In genomic region chr4:141222752-141223151, GRCm38 (mm10) we compare ENCODE assay signal across 20 mouse cellular contexts. TPM values are rescaled to one million over a fixed set of nuclear protein-coding genes. Genes with fewer than 3 reads are reported as not detected.
"Had no signal": no experiment of that assay in that cellular context is flagged by ENCODE, and none has a peak within 500 bp of the region (broad histone marks: within the 10 kb centered on the region; RNA-seq: fewer than 3 reads in every experiment).

No protein-coding gene starts in this region.

- H3K4me2 ChIP-seq: lung, embryonic 14.5 days; midbrain, embryonic 12.5 days; neural tube, embryonic 13.5 days; neural tube, embryonic 15.5 days had no signal

- H3K4me1 ChIP-seq: midbrain, embryonic 10.5 days; midbrain, embryonic 12.5 days; neural tube, embryonic 15.5 days had no signal

- DNase-seq: lung, adult 18-20 months; lung, embryonic 14.5 days; lung, postnatal 10 days; lung, postnatal 4 days; midbrain, embryonic 14.5 days; retina, postnatal 1 day; right cerebral cortex, adult 18-20 months; right cerebral cortex, postnatal 25 days; right cerebral cortex, postnatal 4 days; spleen, adult 18-20 months; thymus, adult 18-20 months; thymus, postnatal 14 days; thymus, postnatal 36 days had no signal

- H3K27ac ChIP-seq: midbrain, embryonic 10.5 days; midbrain, embryonic 12.5 days; neural tube, embryonic 13.5 days; neural tube, embryonic 15.5 days had no signal

- ATAC-seq: midbrain, embryonic 16.5 days had no signal

- H3K9ac ChIP-seq: lung, embryonic 14.5 days; midbrain, embryonic 12.5 days; neural tube, embryonic 13.5 days; neural tube, embryonic 15.5 days had no signal

- H3K9me3 ChIP-seq: midbrain, embryonic 10.5 days; midbrain, embryonic 12.5 days; neural tube, embryonic 13.5 days; neural tube, embryonic 15.5 days had no signal

- H3K4me3 ChIP-seq: midbrain, embryonic 10.5 days; midbrain, embryonic 12.5 days; myocyte; neural tube, embryonic 13.5 days; neural tube, embryonic 15.5 days had no signal

- H3K27me3 ChIP-seq: midbrain, embryonic 12.5 days; neural tube, embryonic 13.5 days; neural tube, embryonic 15.5 days had no signal

RNA-seq across cellular contexts. Expression of gene Arhgef19, which starts 16.5 kb away (rescaled TPM):
- total RNA-seq: megakaryocyte-erythroid progenitor cell, adult 5-6 weeks had no signal
